Mouse (Mus musculus): ENCODE data around the gene Micall1.

DNA sequence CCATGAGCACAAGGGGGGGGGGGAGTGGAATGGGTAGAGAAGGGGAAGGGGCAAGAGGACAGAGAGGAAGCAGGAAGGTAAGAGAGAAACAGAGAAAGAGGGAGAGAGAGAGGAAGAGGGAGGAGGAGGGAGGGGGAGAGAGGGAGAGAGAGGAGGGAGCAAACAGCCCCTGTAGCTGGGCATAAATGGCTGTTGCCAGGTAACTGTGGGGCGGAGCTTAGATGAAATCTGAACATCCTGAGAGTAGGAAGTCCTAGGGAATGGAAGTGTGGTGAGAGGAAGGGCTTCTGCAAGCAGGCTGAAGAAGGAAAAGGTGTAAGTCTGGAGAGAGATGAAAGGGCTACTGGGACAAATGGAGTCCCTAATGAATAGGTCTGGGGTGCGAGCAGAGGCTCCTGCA lies 42.4 kb upstream of the Micall1 start:
- no peak for TF ChIP-seq EP300 (IDR thresholded peaks at IDR 0.05; ENCODE audit: low read depth)
- TF ChIP-seq CTCF (IDR thresholded peaks at IDR 0.05; ENCODE audit: low read depth) = no peak
